Mouse (Mus musculus) MEL (cell line): ENCODE results near the gene Bpi. TPM values are rescaled to one million over a fixed set of nuclear protein-coding genes. Genes with fewer than 3 reads are reported as not detected.

Source experiments
- DNase-seq: peaks from one replicate; pipeline ENCODE4 v3.0.0; 2011; ENCODE audit warnings: low read depth, low spot score
- H3K27ac ChIP-seq: 2 replicates; pipeline ENCODE4 v1.5.1; 2012; ENCODE audit warnings: low read depth, mild to moderate bottlenecking, control low read depth, low read length, moderate library complexity; ENCODE audit not compliant: control insufficient read depth
- H3K27me3 ChIP-seq, 2 experiments: fragments of 150-350 bp in 1 of 2; sonication (generic) in 1 of 2; 2 replicates each; pipeline ENCODE4 v1.6.1; 2012; ENCODE audit warnings: low read length in 2 of 2, mild to moderate bottlenecking in 2 of 2, improper control_type of control experiment in 1 of 2, moderate library complexity in 1 of 2; ENCODE audit not compliant: insufficient read depth in 2 of 2, control insufficient read depth in 1 of 2
- H3K36me3 ChIP-seq, 2 experiments: 2 replicates each; pipeline ENCODE4 v1.6.1; 2012 to 2014; ENCODE audit warnings: low read length in 2 of 2, improper control_type of control experiment in 1 of 2, inconsistent platforms in 1 of 2, mild to moderate bottlenecking in 1 of 2; ENCODE audit not compliant: insufficient read depth in 2 of 2, control insufficient read depth in 1 of 2
- H3K4me1 ChIP-seq, 2 experiments: fragments of 150-350 bp in 1 of 2; sonication (generic) in 1 of 2; 2 replicates each; pipeline ENCODE4 v1.6.1; 2012; ENCODE audit warnings: low read length in 2 of 2, improper control_type of control experiment in 1 of 2, mild to moderate bottlenecking in 1 of 2; ENCODE audit not compliant: insufficient read depth in 2 of 2, control insufficient read depth in 1 of 2
- H3K4me3 ChIP-seq, 2 experiments: fragments of 150-350 bp in 1 of 2; sonication (generic) in 1 of 2; 2 replicates each; pipeline ENCODE4 v1.5.1; 2012; ENCODE audit warnings: low read depth in 2 of 2, low read length in 2 of 2, mild to moderate bottlenecking in 2 of 2, moderate library complexity in 2 of 2, control low read depth in 1 of 2, improper control_type of control experiment in 1 of 2; ENCODE audit not compliant: control insufficient read depth in 1 of 2, insufficient read depth in 1 of 2
- H3K79me2 ChIP-seq: 2 replicates; pipeline ENCODE4 v1.6.1; 2012; ENCODE audit warnings: mild to moderate bottlenecking, low read length, moderate library complexity; ENCODE audit not compliant: control insufficient read depth, poor library complexity, insufficient read depth
- H3K9ac ChIP-seq: 2 replicates; pipeline ENCODE4 v1.6.1; 2012; ENCODE audit warnings: low read depth, mild to moderate bottlenecking, control low read depth, low read length, moderate library complexity; ENCODE audit not compliant: control insufficient read depth, poor library complexity, severe bottlenecking
- H3K9me3 ChIP-seq: fragments of 150-350 bp; sonication (generic); replicated peaks from 2 replicates; pipeline ENCODE4 v1.6.1; 2012; ENCODE audit warnings: mild to moderate bottlenecking, low read length, improper control_type of control experiment, moderate library complexity; ENCODE audit not compliant: insufficient read depth
- CHD1 ChIP-seq: IDR thresholded peaks from 2 replicates; pipeline ENCODE4 v1.6.1; 2012; ENCODE audit warnings: low read depth, mild to moderate bottlenecking, inconsistent platforms, low read length, improper control_type of control experiment
- CHD2 ChIP-seq: IDR thresholded peaks from 2 replicates; pipeline ENCODE4 v1.6.1; 2011; ENCODE audit warnings: low read length, improper control_type of control experiment
- CTCF ChIP-seq, 3 experiments: IDR thresholded peaks in 2 of 3; conservative IDR thresholded peaks in 1 of 3; 2 replicates each; pipeline ENCODE4 v1.5.1; 2011 to 2012; ENCODE audit warnings: low read length in 3 of 3, low read depth in 2 of 3, mild to moderate bottlenecking in 2 of 3, improper control_type of control experiment in 1 of 3, inconsistent platforms in 1 of 3, mixed read lengths in 1 of 3, moderate library complexity in 1 of 3; ENCODE audit not compliant: control insufficient read depth in 1 of 3, insufficient read depth in 1 of 3, poor library complexity in 1 of 3, severe bottlenecking in 1 of 3
- E2F4 ChIP-seq: IDR thresholded peaks from 2 replicates; pipeline ENCODE4 v1.6.1; 2011; ENCODE audit warnings: low read depth, low read length, improper control_type of control experiment, borderline replicate concordance
- EP300 ChIP-seq, 2 experiments: IDR thresholded peaks; 2 replicates each; pipeline ENCODE4 v1.6.1; 2011; ENCODE audit warnings: improper control_type of control experiment in 2 of 2, low read length in 2 of 2, low read depth in 1 of 2, mild to moderate bottlenecking in 1 of 2
- HCFC1 ChIP-seq: IDR thresholded peaks from 2 replicates; pipeline ENCODE4 v1.6.1; 2012; ENCODE audit warnings: low read depth, mild to moderate bottlenecking, inconsistent platforms, low read length, improper control_type of control experiment, moderate library complexity
- KAT2A ChIP-seq: conservative IDR thresholded peaks from 2 replicates; pipeline ENCODE4 v1.6.1; 2012; ENCODE audit warnings: low read depth, low read length, improper control_type of control experiment, inconsistent platforms
- MAX ChIP-seq: IDR thresholded peaks from 2 replicates; pipeline ENCODE4 v1.6.1; 2011; ENCODE audit warnings: low read length, improper control_type of control experiment
- MAZ ChIP-seq: IDR thresholded peaks from 2 replicates; pipeline ENCODE4 v1.6.1; 2012; ENCODE audit warnings: low read depth, mild to moderate bottlenecking, inconsistent platforms, low read length, improper control_type of control experiment
- MEF2A ChIP-seq: IDR thresholded peaks from 2 replicates; pipeline ENCODE4 v1.6.1; 2014; ENCODE audit warnings: low read depth, mild to moderate bottlenecking, inconsistent platforms, low read length, improper control_type of control experiment; ENCODE audit not compliant: poor library complexity, insufficient replicate concordance, severe bottlenecking; ENCODE audit errors: extremely low read depth
- MYB ChIP-seq: IDR thresholded peaks from 2 replicates; pipeline ENCODE4 v1.6.1; 2011; ENCODE audit warnings: mild to moderate bottlenecking, low read depth, low read length, improper control_type of control experiment
- MYC ChIP-seq: IDR thresholded peaks from 2 replicates; pipeline ENCODE4 v1.6.1; 2011; ENCODE audit warnings: low read depth, mild to moderate bottlenecking, low read length, improper control_type of control experiment, moderate library complexity
- POLR2A ChIP-seq, 2 experiments: IDR thresholded peaks; 2 replicates each; pipeline ENCODE4 v1.6.1; 2011 to 2012; ENCODE audit warnings: low read length in 2 of 2, mild to moderate bottlenecking in 2 of 2, control low read depth in 1 of 2, improper control_type of control experiment in 1 of 2, low read depth in 1 of 2, moderate library complexity in 1 of 2; ENCODE audit not compliant: control insufficient read depth in 1 of 2, insufficient read depth in 1 of 2, poor library complexity in 1 of 2
- POLR2AphosphoS5 ChIP-seq: IDR thresholded peaks from 2 replicates; pipeline ENCODE4 v1.6.1; 2012; ENCODE audit warnings: low read depth, borderline replicate concordance, mild to moderate bottlenecking, inconsistent platforms, low read length, moderate library complexity, mixed read lengths
- SMC3 ChIP-seq: IDR thresholded peaks from 2 replicates; pipeline ENCODE4 v1.6.1; 2011; ENCODE audit warnings: low read depth, low read length, improper control_type of control experiment
- TAL1 ChIP-seq: IDR thresholded peaks from 2 replicates; pipeline ENCODE4 v1.6.1; 2012; ENCODE audit warnings: mild to moderate bottlenecking, inconsistent platforms, low read length, moderate library complexity, mixed read lengths
- UBTF ChIP-seq: IDR thresholded peaks from 2 replicates; pipeline ENCODE4 v1.6.1; 2012; ENCODE audit warnings: low read depth, mild to moderate bottlenecking, inconsistent platforms, low read length, improper control_type of control experiment, moderate library complexity, borderline replicate concordance; ENCODE audit not compliant: insufficient read depth
- USF1 ChIP-seq: IDR thresholded peaks from 2 replicates; pipeline ENCODE4 v1.6.1; 2014; ENCODE audit warnings: low read depth, mild to moderate bottlenecking, inconsistent platforms, low read length, improper control_type of control experiment, moderate library complexity
- ZC3H11A ChIP-seq: IDR thresholded peaks from 2 replicates; pipeline ENCODE4 v1.6.1; 2012; ENCODE audit warnings: low read depth, mild to moderate bottlenecking, inconsistent platforms, low read length, improper control_type of control experiment
- ZMIZ1 ChIP-seq: IDR thresholded peaks from 2 replicates; pipeline ENCODE4 v1.6.1; 2012; ENCODE audit warnings: low read depth, mild to moderate bottlenecking, inconsistent platforms, low read length, improper control_type of control experiment, moderate library complexity
- polyA plus RNA-seq, 2 experiments: library from polyadenylated mRNA; stranded (reverse) in 1 of 2; unstranded in 1 of 2; fragments of >175 nt in 1 of 2; fragments of >200 nt in 1 of 2; gene quantifications; 2 replicates each; pipeline versions ENCODE4 v1.2.1 to v1.2.4; 2012; ENCODE audit warnings: low replicate concordance in 2 of 2, low read depth in 1 of 2; ENCODE audit not compliant: insufficient read length in 2 of 2, insufficient read depth in 1 of 2, missing spikeins in 1 of 2
- total RNA-seq: library from RNA; depleted of rRNA; stranded (reverse); fragments of 300-350 nt; gene quantifications from 2 replicates; pipeline ENCODE4 v1.2.3, GENCODE M21; 2012

The Bpi gene
- total and polyA plus RNA-seq, 3 experiments = 0.10 TPM; not detected in 2

- H3K9me3 ChIP-seq = no peaks in the 10 kb centered on the region
- no peaks in the 10 kb centered on the region for H3K36me3 ChIP-seq
- no peak for DNase-seq
- H3K9ac ChIP-seq = no peak overlapping the region
- H3K79me2 ChIP-seq = no peaks in the 10 kb centered on the region
- H3K27ac ChIP-seq = no peak overlapping the region
- no peak for TF ChIP-seq ZMIZ1
- TF ChIP-seq E2F4 = no peak
- no peak for TF ChIP-seq ZC3H11A
- TF ChIP-seq MYB = no peak
- no peak for TF ChIP-seq UBTF
- TF ChIP-seq MYC = no peak
- TF ChIP-seq CHD1 = no peak
- TF ChIP-seq KAT2A = no peak
- TF ChIP-seq MAZ = no peak
- H3K4me3 ChIP-seq = no peak overlapping the region
- peaks cover 0 to 13% of the 10 kb centered on the region in 2 experiments; a peak in 3 of 4 replicates for H3K27me3 ChIP-seq
- no peaks in the 10 kb centered on the region for H3K4me1 ChIP-seq
Observed at GRCm38 (mm10) chr2:158216510-158216909, 41.4 kb upstream of the Bpi start.

GRCm38 (mm10) chr2:158219562-158219961, 38.3 kb upstream of the Bpi start:
- TF ChIP-seq USF1 (peak; percentile 49; the same call in 1 of the 2 replicates), CTCF (IDR thresholded peaks at IDR 0.05 in 2 of 3, conservative IDR thresholded peaks at IDR 0.05 in 1 of 3; ENCODE audit: control insufficient read depth in 1 of 3, insufficient read depth in 1 of 3, low read depth in 2 of 3, low read length in 3 of 3, poor library complexity in 1 of 3, severe bottlenecking in 1 of 3) (no peak)
- Histone ChIP-seq H3K4me1 (no peaks in the 10 kb centered on the region), H3K4me3 (no peak overlapping the region), H3K79me2 (no peaks in the 10 kb centered on the region), H3K27ac (no peak overlapping the region), H3K36me3 (no peaks in the 10 kb centered on the region), H3K27me3 (peaks cover 0 to 13% of the 10 kb centered on the region in 2 experiments; a peak in 3 of 4 replicates), H3K9me3 (no peaks in the 10 kb centered on the region), H3K9ac (no peak overlapping the region)
- DNase-seq = no peak

GRCm38 (mm10) chr2:158221446-158222084, 36.3 kb upstream of the Bpi start:
- Histone ChIP-seq H3K4me1 (no peaks in the 10 kb centered on the region), H3K9ac (no peak overlapping the region), H3K27ac (no peak overlapping the region), H3K9me3 (no peaks in the 10 kb centered on the region), H3K27me3 (peaks cover 0 to 9% of the 10 kb centered on the region in 2 experiments; a peak in 3 of 4 replicates), H3K79me2 (no peaks in the 10 kb centered on the region), H3K4me3 (no peak overlapping the region), H3K36me3 (no peaks in the 10 kb centered on the region)
- TF ChIP-seq EP300 (IDR thresholded peaks at IDR 0.05; ENCODE audit: low read depth in 1 of 2, low read length in 2 of 2) (no peak), TAL1 (no peak), POLR2AphosphoS5 (no peak), MEF2A (no peak), UBTF (no peak), USF1 (no peak), HCFC1 (no peak), CHD2 (no peak), SMC3 (no peak), ZC3H11A (no peak), MAX (no peak), POLR2A (IDR thresholded peaks at IDR 0.05; ENCODE audit: control insufficient read depth in 1 of 2, insufficient read depth in 1 of 2, low read depth in 1 of 2, low read length in 2 of 2, poor library complexity in 1 of 2) (no peak)
- no peak for DNase-seq
